Mouse (Mus musculus): ENCODE measurements around the gene Noc4l.

DNA sequence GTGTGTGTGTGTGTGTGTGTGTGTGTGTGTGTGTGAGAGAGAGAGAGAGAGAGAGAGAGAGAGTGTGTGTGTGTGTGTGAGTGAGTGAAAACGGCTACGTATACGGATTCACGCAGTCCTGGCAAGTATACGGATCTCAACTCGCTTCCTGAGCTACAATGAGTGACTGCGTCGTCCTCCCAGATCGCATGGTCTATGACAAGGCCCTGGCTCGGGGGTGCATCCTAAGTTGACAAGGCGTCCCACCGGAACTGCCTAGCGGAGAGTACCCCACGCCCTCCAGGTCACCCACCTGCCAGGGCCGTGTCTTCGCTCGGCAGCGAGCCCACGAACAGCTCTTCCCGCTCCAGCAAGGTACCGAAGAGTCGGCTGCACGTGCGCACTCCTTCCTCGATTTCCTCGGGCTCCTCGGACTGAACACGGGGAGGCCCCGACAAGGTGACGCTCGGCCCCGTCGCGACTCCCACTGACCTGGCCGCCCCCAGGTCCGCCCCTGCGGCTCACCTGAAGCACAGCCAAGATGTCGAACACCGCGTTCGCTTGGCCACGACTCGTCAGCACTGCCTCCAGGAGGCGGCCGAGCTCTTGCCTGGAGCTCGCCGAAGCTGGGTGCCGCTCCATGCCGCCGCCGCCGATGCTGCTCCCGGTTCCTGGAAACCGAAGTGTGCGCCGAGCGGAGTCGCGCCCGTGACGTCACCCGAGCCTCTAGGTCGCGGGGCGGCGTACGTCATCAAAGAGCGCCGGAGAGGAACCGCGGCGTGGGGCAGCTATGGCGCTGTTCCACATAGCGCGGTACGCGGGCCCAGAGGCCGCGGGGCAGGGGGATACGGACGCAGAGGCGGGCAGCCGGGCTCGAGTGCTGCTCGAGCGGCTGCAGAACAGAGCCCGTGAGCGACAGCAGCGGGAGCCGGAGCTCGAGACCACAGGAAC, at the start of gene Noc4l, which contains the start of gene Ddx51:
- TF ChIP-seq CTCF (conservative IDR thresholded peaks at IDR 0.05 in 1 of 2, IDR thresholded peaks at IDR 0.05 in 1 of 2; ENCODE audit: low read depth in 2 of 2, low read length in 2 of 2) (no peak), POLR2A (IDR thresholded peaks at IDR 0.05; ENCODE audit: low read depth, low read length) (peak; percentile 93), ZNF384 (IDR thresholded peaks at IDR 0.05; ENCODE audit: low read depth, low read length) (no peak), MAX (IDR thresholded peaks at IDR 0.05; ENCODE audit: low read length) (peak; percentile 85), MAFK (IDR thresholded peaks at IDR 0.05; ENCODE audit: insufficient replicate concordance, low read length) (no peak), HCFC1 (IDR thresholded peaks at IDR 0.05; ENCODE audit: low read depth, low read length) (peak; percentile 93), KAT2A (IDR thresholded peaks at IDR 0.05; ENCODE audit: insufficient replicate concordance, low read length) (peak; percentile 80; the same call in 1 of the 2 replicates), CHD1 (IDR thresholded peaks at IDR 0.05; ENCODE audit: low read depth, low read length) (no peak), EP300 (IDR thresholded peaks at IDR 0.05; ENCODE audit: low read length) (no peak)

Data from CH12.LX (cell line).